Mouse (Mus musculus): ENCODE measurements around the gene Msi2. TPM values are rescaled to one million over a fixed set of nuclear protein-coding genes. Genes with fewer than 3 reads are reported as not detected.

Gene Msi2
- polyA plus RNA-seq, 1 experiment = 78.5 TPM

- Histone ChIP-seq H3K4me1 (ENCODE audit: control insufficient read depth, insufficient read depth, low read length) (peaks cover 15% of the 10 kb centered on the region; the same call in 1 of the 2 replicates), H3K27ac (ENCODE audit: insufficient read depth, low read depth, low read length) (no peak overlapping the region), H3K4me3 (ENCODE audit: insufficient read depth, low read depth, low read length) (no peak overlapping the region)
- TF ChIP-seq POLR2A (IDR thresholded peaks at IDR 0.05; ENCODE audit: insufficient read depth, low read depth, low read length) (no peak), CTCF (IDR thresholded peaks at IDR 0.05; ENCODE audit: insufficient read depth, low read depth, low read length) (no peak)
- WGBS = 72% methylated on average over 6 of the region's 6 CpGs
These were observed 16.2 kb downstream of the Msi2 start for GRCm38 (mm10) chr11:88701976-88702659.

- Histone ChIP-seq H3K4me1 (ENCODE audit: control insufficient read depth, insufficient read depth, low read length) (peaks cover 21% of the 10 kb centered on the region), H3K27ac (ENCODE audit: insufficient read depth, low read depth, low read length) (no peak overlapping the region), H3K4me3 (ENCODE audit: insufficient read depth, low read depth, low read length) (no peak overlapping the region)
- 84% methylated on average over 6 of the region's 6 CpGs for WGBS
- TF ChIP-seq POLR2A (IDR thresholded peaks at IDR 0.05; ENCODE audit: insufficient read depth, low read depth, low read length) (no peak), CTCF (IDR thresholded peaks at IDR 0.05; ENCODE audit: insufficient read depth, low read depth, low read length) (no peak)
These were observed 17.3 kb downstream of the Msi2 start for GRCm38 (mm10) chr11:88701020-88701419.

GRCm38 (mm10) chr11:88700202-88700711 is 18.1 kb downstream of the Msi2 start:
- Histone ChIP-seq H3K4me3 (ENCODE audit: insufficient read depth, low read depth, low read length) (no peak overlapping the region), H3K4me1 (ENCODE audit: control insufficient read depth, insufficient read depth, low read length) (peaks cover 24% of the 10 kb centered on the region), H3K27ac (ENCODE audit: insufficient read depth, low read depth, low read length) (no peak overlapping the region)
- WGBS = 83% methylated on average over 15 of the region's 15 CpGs
- TF ChIP-seq CTCF (IDR thresholded peaks at IDR 0.05; ENCODE audit: insufficient read depth, low read depth, low read length) = no peak
- no peak for TF ChIP-seq POLR2A (IDR thresholded peaks at IDR 0.05; ENCODE audit: insufficient read depth, low read depth, low read length)

- Histone ChIP-seq H3K27ac (ENCODE audit: insufficient read depth, low read depth, low read length) (0 out of 2 replicates have a peak overlapping the region, but pooled peaks have one; percentile 60), H3K4me1 (ENCODE audit: control insufficient read depth, insufficient read depth, low read length) (peaks cover 38% of the 10 kb centered on the region), H3K4me3 (ENCODE audit: insufficient read depth, low read depth, low read length) (no peak overlapping the region)
- 62% methylated on average over 20 of the region's 20 CpGs for WGBS
- no peak for TF ChIP-seq CTCF (IDR thresholded peaks at IDR 0.05; ENCODE audit: insufficient read depth, low read depth, low read length)
- TF ChIP-seq POLR2A (IDR thresholded peaks at IDR 0.05; ENCODE audit: insufficient read depth, low read depth, low read length) = no peak
These were observed 24.1 kb downstream of the Msi2 start for GRCm38 (mm10) chr11:88693905-88694893.

GRCm38 (mm10) chr11:88693002-88693769 is 25.1 kb downstream of the Msi2 start:
- H3K4me1 ChIP-seq (ENCODE audit: control insufficient read depth, insufficient read depth, low read length) = peaks cover 40% of the 10 kb centered on the region
- WGBS = 67% methylated on average over 13 of the region's 13 CpGs
- H3K4me3 ChIP-seq (ENCODE audit: insufficient read depth, low read depth, low read length) = no peak overlapping the region
- TF ChIP-seq CTCF (IDR thresholded peaks at IDR 0.05; ENCODE audit: insufficient read depth, low read depth, low read length) (no peak), POLR2A (IDR thresholded peaks at IDR 0.05; ENCODE audit: insufficient read depth, low read depth, low read length) (no peak)
- H3K27ac ChIP-seq (ENCODE audit: insufficient read depth, low read depth, low read length) = no peak overlapping the region

GRCm38 (mm10) chr11:88692374-88692773 is 25.9 kb downstream of the Msi2 start:
- peak overlapping the region; percentile 41; the same call in 1 of the 2 replicates for H3K27ac ChIP-seq (ENCODE audit: insufficient read depth, low read depth, low read length)
- WGBS = 50% methylated on average over 9 of the region's 10 CpGs
- peaks cover 41% of the 10 kb centered on the region for H3K4me1 ChIP-seq (ENCODE audit: control insufficient read depth, insufficient read depth, low read length)
- no peak overlapping the region for H3K4me3 ChIP-seq (ENCODE audit: insufficient read depth, low read depth, low read length)
- TF ChIP-seq CTCF (IDR thresholded peaks at IDR 0.05; ENCODE audit: insufficient read depth, low read depth, low read length) = no peak
- no peak for TF ChIP-seq POLR2A (IDR thresholded peaks at IDR 0.05; ENCODE audit: insufficient read depth, low read depth, low read length)

GRCm38 (mm10) chr11:88690556-88691287 is 27.6 kb downstream of the Msi2 start:
- H3K4me1 ChIP-seq (ENCODE audit: control insufficient read depth, insufficient read depth, low read length) = peaks cover 32% of the 10 kb centered on the region
- peak overlapping the region; percentile 40; the same call in 1 of the 2 replicates for H3K27ac ChIP-seq (ENCODE audit: insufficient read depth, low read depth, low read length)
- 43% methylated on average over 12 of the region's 12 CpGs for WGBS
- TF ChIP-seq CTCF (IDR thresholded peaks at IDR 0.05; ENCODE audit: insufficient read depth, low read depth, low read length) (no peak), POLR2A (IDR thresholded peaks at IDR 0.05; ENCODE audit: insufficient read depth, low read depth, low read length) (no peak)
- no peak overlapping the region for H3K4me3 ChIP-seq (ENCODE audit: insufficient read depth, low read depth, low read length)

Measured in olfactory bulb, adult 2 months (tissue).